Mouse (Mus musculus) E14TG2a.4 (cell line): ENCODE results near the gene Ccdc36.

ENCODE experiments used
- H3K27me3 ChIP-seq: 2 replicates; pipeline ENCODE4 v1.6.1; 2014; ENCODE audit warnings: low read length, control low read depth; ENCODE audit not compliant: insufficient read depth
- H3K36me3 ChIP-seq: 2 replicates; pipeline ENCODE4 v1.6.1; 2014; ENCODE audit warnings: low read length, control low read depth; ENCODE audit not compliant: insufficient read depth
- H3K4me1 ChIP-seq: replicated peaks from 2 replicates; pipeline ENCODE4 v1.6.1; 2014; ENCODE audit warnings: low read depth, low read length, control low read depth
- H3K4me3 ChIP-seq: replicated peaks from 2 replicates; pipeline ENCODE4 v1.5.1; 2014; ENCODE audit warnings: mild to moderate bottlenecking, low read length
- H3K9me3 ChIP-seq: 2 replicates; pipeline ENCODE4 v1.6.1; 2014; ENCODE audit warnings: low read length, control low read depth
- CTCF ChIP-seq: conservative IDR thresholded peaks from 2 replicates; pipeline ENCODE4 v1.5.1; 2014; ENCODE audit warnings: low read length
- NANOG ChIP-seq: IDR thresholded peaks from 2 replicates; pipeline ENCODE4 v1.6.1; 2014; ENCODE audit warnings: borderline replicate concordance, low read length, mixed read lengths
- POU5F1 ChIP-seq: IDR thresholded peaks from 2 replicates; pipeline ENCODE4 v1.6.1; 2014; ENCODE audit warnings: low read length, borderline replicate concordance

The Ccdc36 gene

GRCm38 (mm10) chr9:108436182-108436581 is 7.9 kb upstream of the Ccdc36 start, which contains the start of gene BC048562:
BC048562 (plus strand) TSS chr9:108436482.
- TF ChIP-seq NANOG (no peak), POU5F1 (no peak), CTCF (no peak)
- Histone ChIP-seq H3K4me3 (no peak within 1 kb of the TSS), H3K36me3 (no peaks in the 10 kb centered on the region), H3K9me3 (no peaks in the 10 kb centered on the region), H3K4me1 (peaks cover 11% of the 10 kb centered on the region), H3K27me3 (peaks cover 32% of the 10 kb centered on the region)

DNA sequence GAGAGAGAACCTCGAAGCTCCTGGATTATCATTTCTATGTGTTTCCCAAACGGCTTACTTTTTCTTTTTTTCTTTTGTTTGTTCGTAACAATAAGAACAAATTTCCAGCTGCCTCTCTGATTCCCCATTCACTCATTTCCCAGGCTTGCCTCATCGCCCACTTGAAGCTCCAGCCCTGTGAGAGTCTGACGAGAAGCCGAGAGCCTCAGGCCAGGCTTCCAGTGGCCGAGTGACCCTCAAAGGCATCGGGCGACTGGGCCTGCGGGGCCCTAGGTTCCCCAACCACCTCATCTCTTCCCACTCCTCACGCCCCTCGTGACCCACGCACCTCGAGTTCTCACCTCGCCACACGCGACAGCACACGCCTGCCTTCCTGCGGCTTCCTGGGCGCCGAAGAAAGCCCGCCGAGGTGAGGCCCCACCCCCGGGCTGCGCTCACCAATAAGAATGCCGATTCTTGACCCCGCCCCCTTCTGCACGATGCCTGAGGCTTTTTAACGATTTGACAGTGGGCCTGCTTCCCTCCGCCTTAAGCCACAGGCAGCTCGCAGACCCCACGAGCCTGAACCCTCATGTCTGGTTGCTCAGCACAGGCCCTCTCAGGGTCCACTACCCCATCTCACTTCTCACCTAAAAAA is 3.3 kb upstream of the Ccdc36 start:
- H3K4me3 ChIP-seq: peak overlapping the region; percentile 67
- H3K36me3 ChIP-seq: no peaks in the 10 kb centered on the region
- H3K27me3 ChIP-seq: peaks cover 31% of the 10 kb centered on the region
- TF ChIP-seq CTCF (no peak), POU5F1 (no peak), NANOG (no peak)
- no peaks in the 10 kb centered on the region for H3K9me3 ChIP-seq
- peaks cover 7% of the 10 kb centered on the region for H3K4me1 ChIP-seq

DNA sequence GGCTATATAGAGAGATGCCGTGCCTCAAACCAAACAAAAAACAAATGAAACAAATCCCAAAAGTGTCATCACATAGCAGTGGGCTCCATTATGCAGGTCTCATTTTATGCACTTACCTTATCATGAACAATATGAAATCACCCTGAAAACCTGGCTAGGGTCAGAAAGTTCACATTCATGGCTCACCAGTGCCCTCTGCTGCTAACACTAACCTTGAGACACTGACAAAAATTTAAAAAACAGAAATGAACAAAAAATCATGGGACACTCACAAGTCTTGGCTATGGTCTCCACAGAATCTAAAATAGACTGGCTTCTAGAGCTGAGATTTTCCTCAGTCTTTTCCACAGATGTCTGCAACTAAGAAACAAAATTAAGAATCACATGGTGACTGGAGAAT is 16.1 kb downstream of the Ccdc36 start:
- Histone ChIP-seq H3K36me3 (no peaks in the 10 kb centered on the region), H3K9me3 (no peaks in the 10 kb centered on the region), H3K4me3 (no peak overlapping the region), H3K27me3 (no peaks in the 10 kb centered on the region), H3K4me1 (peaks cover 5% of the 10 kb centered on the region)
- TF ChIP-seq POU5F1: no peak
- TF ChIP-seq NANOG: no peak
- no peak for TF ChIP-seq CTCF

DNA sequence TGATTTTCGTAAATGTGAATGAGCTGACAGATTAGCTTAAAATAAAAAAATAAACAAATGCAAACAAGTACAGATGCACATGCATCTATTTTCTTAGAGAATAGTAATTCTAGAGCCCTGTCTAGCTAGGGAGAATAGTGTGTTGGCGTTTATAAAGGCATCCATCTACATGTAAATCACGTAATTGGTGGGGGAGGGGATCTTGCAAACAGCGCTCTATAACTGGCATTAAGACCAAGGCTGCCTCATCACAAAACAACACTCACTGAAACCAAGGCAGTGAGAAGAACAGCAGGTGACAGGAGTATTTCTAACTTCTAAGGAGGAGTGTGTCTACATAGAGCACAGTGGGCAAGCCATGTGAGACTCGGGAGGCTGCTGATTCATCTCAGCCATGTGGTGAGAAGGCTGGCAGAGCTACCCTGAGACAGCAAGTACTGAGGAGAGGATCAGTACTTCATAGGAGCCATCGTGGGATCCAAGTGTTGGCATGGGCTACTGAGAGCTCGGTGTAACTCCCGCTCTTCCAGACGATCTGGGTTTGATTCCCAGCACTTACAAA is 16.8 kb downstream of the Ccdc36 start:
- TF ChIP-seq POU5F1: no peak
- no peak for TF ChIP-seq CTCF
- no peak for TF ChIP-seq NANOG
- Histone ChIP-seq H3K9me3 (no peaks in the 10 kb centered on the region), H3K27me3 (no peaks in the 10 kb centered on the region), H3K4me1 (peaks cover 5% of the 10 kb centered on the region), H3K36me3 (no peaks in the 10 kb centered on the region), H3K4me3 (no peak overlapping the region)

GRCm38 (mm10) chr9:108409535-108409934 is 18.7 kb downstream of the Ccdc36 start:
- H3K27me3 ChIP-seq: no peaks in the 10 kb centered on the region
- H3K36me3 ChIP-seq: no peaks in the 10 kb centered on the region
- TF ChIP-seq NANOG (no peak), POU5F1 (no peak), CTCF (no peak)
- no peak overlapping the region for H3K4me3 ChIP-seq
- H3K9me3 ChIP-seq: no peaks in the 10 kb centered on the region
- H3K4me1 ChIP-seq: peaks cover 12% of the 10 kb centered on the region

DNA sequence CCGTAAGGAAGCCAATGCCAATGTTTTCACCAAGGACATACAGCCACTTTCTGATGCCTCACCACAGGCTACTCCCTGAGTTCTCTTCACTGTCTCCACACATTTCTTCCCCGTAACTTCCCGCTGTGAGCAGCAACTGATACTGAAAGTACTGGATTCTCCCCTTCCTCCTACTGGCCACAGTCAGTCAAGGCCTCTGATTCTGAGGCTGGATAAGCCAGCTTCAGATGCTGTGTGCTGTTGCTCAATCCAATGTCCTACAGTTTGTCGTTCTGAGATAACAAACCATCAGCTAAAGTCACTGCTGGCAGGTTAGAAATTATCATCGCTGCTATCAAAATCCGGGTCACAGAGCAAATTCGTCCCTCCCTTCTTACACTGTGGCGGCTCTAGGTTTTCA is 23.8 kb downstream of the Ccdc36 start:
- Histone ChIP-seq H3K36me3 (no peaks in the 10 kb centered on the region), H3K9me3 (no peaks in the 10 kb centered on the region), H3K4me1 (peaks cover 14% of the 10 kb centered on the region; the same call in 1 of the 2 replicates), H3K4me3 (no peak overlapping the region), H3K27me3 (no peaks in the 10 kb centered on the region)
- TF ChIP-seq POU5F1 (no peak), NANOG (no peak), CTCF (no peak)

DNA sequence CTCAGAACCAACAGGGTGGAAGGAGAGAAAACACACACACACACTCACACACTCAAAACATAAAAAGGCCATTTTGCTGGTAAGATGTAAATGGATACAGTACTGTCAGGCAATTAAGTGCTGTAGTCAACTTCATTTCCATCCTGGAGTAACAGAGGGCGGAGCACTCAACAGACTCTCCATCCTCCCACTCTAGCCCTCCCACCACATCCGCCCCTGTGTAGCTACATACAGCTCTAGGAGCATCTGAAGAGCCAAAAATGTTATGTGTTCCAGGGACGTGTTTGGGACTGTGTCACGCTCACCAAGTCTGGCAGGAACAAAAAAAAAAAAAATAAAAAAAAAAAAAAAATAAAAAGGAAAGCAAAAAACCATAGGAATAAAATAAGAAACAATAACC is 25.2 kb downstream of the Ccdc36 start:
- no peak for TF ChIP-seq CTCF
- no peak for TF ChIP-seq POU5F1
- no peak for TF ChIP-seq NANOG
- Histone ChIP-seq H3K9me3 (no peaks in the 10 kb centered on the region), H3K27me3 (no peaks in the 10 kb centered on the region), H3K4me1 (peaks cover 14% of the 10 kb centered on the region; the same call in 1 of the 2 replicates), H3K36me3 (no peaks in the 10 kb centered on the region), H3K4me3 (no peak overlapping the region)

GRCm38 (mm10) chr9:108401186-108401960 is 26.9 kb downstream of the Ccdc36 start:
- peaks cover 14% of the 10 kb centered on the region; the same call in 1 of the 2 replicates for H3K4me1 ChIP-seq
- no peaks in the 10 kb centered on the region for H3K27me3 ChIP-seq
- TF ChIP-seq CTCF (no peak), POU5F1 (no peak), NANOG (no peak)
- no peaks in the 10 kb centered on the region for H3K36me3 ChIP-seq
- H3K4me3 ChIP-seq: no peak overlapping the region
- no peaks in the 10 kb centered on the region for H3K9me3 ChIP-seq
